Mouse (Mus musculus) thymus, adult 2 months (tissue): Measurements from ENCODE around the gene Rras. TPM values are rescaled to one million over a fixed set of nuclear protein-coding genes. Genes with fewer than 3 reads are reported as not detected.

ENCODE experiments used
- DNase-seq: peaks from one replicate; pipeline ENCODE4 v3.0.0; 2021
- H3K27ac ChIP-seq: fragments of 200-500 bp; 2 replicates; pipeline ENCODE4 v1.5.1; 2012; ENCODE audit warnings: low read length, control low read depth; ENCODE audit not compliant: control insufficient read depth, insufficient read depth
- H3K27me3 ChIP-seq: fragments of 200-500 bp; 2 replicates; pipeline ENCODE4 v1.6.1; 2012; ENCODE audit warnings: mild to moderate bottlenecking, low read length, moderate library complexity, mixed read lengths; ENCODE audit not compliant: control insufficient read depth, insufficient read depth
- H3K36me3 ChIP-seq: fragments of 200-500 bp; 2 replicates; pipeline ENCODE4 v1.6.1; 2012; ENCODE audit warnings: mild to moderate bottlenecking, low read length, moderate library complexity; ENCODE audit not compliant: control insufficient read depth, insufficient read depth
- H3K4me1 ChIP-seq: fragments of 200-500 bp; replicated peaks from 2 replicates; pipeline ENCODE4 v1.6.1; 2012; ENCODE audit warnings: low read length; ENCODE audit not compliant: control insufficient read depth, insufficient read depth
- H3K4me3 ChIP-seq: fragments of 200-500 bp; 2 replicates; pipeline ENCODE4 v1.5.1; 2012; ENCODE audit warnings: mild to moderate bottlenecking, low read length, control low read depth, moderate library complexity; ENCODE audit not compliant: control insufficient read depth, insufficient read depth
- CTCF ChIP-seq: fragments of 200-500 bp; IDR thresholded peaks from 2 replicates; pipeline ENCODE4 v1.5.1; 2012; ENCODE audit warnings: mild to moderate bottlenecking, control low read depth, low read length, moderate library complexity, borderline replicate concordance; ENCODE audit not compliant: control insufficient read depth, poor library complexity, insufficient read depth; ENCODE audit errors: extremely low read depth
- POLR2A ChIP-seq: fragments of 200-500 bp; IDR thresholded peaks from 2 replicates; pipeline ENCODE4 v1.6.1; 2012; ENCODE audit warnings: mild to moderate bottlenecking, low read length, control low read depth, moderate library complexity; ENCODE audit not compliant: control insufficient read depth, poor library complexity, insufficient read depth; ENCODE audit errors: extremely low read depth
- WGBS: fragments of 180-500 bp; shearing (Covaris S2); methylation state at CpG from one replicate; pipeline ENCODE4 v1.1.7; 2018; 5-methylcytosine and 5-hydroxymethylcytosine counted together
- polyA plus RNA-seq: library from polyadenylated mRNA; depleted of rRNA; stranded (reverse); fragments of >200 nt; gene quantifications from 2 replicates; pipeline ENCODE4 v1.2.3, GENCODE M21; 2012

Rras gene
- polyA plus RNA-seq, 1 experiment: 62.3 TPM

DNA sequence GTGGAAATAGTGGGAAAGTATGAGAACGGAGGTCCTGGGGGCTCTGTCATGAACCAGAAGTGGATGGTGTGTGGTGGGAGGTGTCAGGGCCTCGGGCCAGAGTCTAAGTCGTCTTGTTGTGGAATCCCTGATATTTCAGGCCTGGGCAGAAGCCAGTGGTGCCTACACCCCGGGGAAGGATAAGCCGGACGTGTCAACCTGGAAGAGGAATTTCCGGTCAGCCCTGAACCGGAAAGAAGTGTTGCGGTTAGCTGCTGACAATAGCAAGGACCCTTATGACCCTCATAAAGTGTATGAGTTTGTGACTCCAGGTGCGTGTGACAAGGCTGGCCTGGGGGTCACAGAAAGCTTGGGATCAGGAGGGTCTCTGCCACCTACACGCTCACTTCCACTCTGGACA lies 18.0 kb upstream of the Rras start:
- H3K4me1 ChIP-seq: peaks cover 20% of the 10 kb centered on the region
- TF ChIP-seq CTCF: no peak
- TF ChIP-seq POLR2A: no peak
- no peak for DNase-seq
- WGBS: 89% methylated on average over 11 of the region's 11 CpGs
- H3K27ac ChIP-seq: no peak overlapping the region
- H3K36me3 ChIP-seq: peaks cover 41% of the 10 kb centered on the region
- no peaks in the 10 kb centered on the region for H3K27me3 ChIP-seq
- H3K4me3 ChIP-seq: no peak overlapping the region

DNA sequence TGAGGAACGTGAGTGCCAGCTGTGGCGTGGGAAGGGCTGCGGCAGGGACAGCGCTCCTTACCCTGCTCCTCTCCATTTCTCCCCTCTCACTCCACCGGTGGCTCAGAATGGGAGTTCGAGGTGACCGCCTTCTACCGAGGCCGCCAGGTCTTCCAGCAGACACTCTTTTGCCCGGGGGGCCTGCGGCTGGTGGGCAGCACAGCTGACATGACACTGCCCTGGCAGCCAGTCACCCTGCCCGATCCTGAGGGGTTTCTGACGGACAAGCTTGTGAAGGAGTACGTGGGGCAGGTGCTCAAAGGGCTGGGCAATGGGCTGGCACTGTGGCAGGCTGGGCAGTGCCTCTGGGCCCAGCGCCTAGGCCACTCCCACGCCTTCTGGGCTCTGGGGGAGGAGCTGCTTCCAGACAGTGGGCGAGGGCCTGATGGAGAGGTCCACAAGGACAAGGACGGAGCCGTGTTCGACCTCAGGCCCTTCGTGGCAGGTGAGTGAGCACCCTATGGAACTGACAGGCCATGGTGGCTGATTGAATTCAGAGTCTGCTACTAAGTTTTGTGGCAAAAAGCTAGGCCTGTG lies 17.1 kb upstream of the Rras start:
- no peak for DNase-seq
- Histone ChIP-seq H3K36me3 (peaks cover 41% of the 10 kb centered on the region), H3K4me1 (peaks cover 20% of the 10 kb centered on the region), H3K27ac (no peak overlapping the region), H3K27me3 (no peaks in the 10 kb centered on the region), H3K4me3 (no peak overlapping the region)
- no peak for TF ChIP-seq POLR2A
- no peak; the same call in 1 of the 2 replicates for TF ChIP-seq CTCF
- WGBS: 94% methylated on average over 21 of the region's 21 CpGs

DNA sequence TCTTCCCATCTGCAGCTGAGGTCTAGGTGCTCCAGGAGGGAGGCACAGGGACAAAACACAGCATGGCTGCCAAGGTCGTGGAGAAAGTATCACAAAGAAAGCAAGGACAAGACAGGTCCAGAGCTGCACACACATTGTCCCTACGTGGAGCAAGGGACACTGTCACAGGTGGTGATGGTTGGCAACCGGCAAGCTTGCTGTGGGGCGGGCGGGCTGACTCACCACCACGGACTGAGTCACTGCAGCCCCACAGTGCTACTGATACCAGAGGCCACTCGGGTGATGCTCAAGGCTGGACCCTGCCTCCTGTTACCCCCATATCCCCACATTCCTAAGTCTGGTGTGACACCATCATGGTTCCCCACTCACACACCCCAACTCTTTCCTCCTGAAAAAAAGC lies 15.3 kb upstream of the Rras start:
- TF ChIP-seq CTCF (no peak), POLR2A (no peak)
- WGBS: 90% methylated on average over 7 of the region's 7 CpGs

DNA sequence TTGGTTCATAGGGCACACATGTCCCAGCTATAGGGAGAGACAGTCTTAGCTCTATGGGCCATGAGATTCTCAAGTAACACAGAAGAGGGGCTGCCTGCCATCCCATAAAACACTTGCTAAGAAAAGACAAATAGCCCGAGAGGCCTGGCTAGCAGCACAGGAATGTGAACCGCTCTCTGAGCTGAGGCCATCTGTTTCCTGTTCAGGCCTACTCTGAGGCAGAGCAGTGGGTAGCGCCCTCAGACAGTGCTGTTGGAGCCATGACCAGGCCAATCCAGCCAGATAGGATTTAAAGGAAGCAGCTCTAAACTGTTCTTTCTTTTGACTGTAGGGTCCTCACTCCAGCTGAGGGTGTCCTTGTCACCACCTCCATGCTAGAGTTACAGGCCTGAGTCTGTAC lies 13.2 kb upstream of the Rras start:
- Histone ChIP-seq H3K4me1 (peaks cover 2% of the 10 kb centered on the region; the same call in 1 of the 2 replicates), H3K4me3 (no peak overlapping the region), H3K27ac (no peak overlapping the region), H3K36me3 (peaks cover 63% of the 10 kb centered on the region), H3K27me3 (no peaks in the 10 kb centered on the region)
- DNase-seq: no peak
- TF ChIP-seq CTCF: no peak
- no peak for TF ChIP-seq POLR2A
- WGBS: 72% methylated on average over 3 of the region's 3 CpGs

More for the DNA sequence above, 15.3 kb upstream of the Rras start:
- Histone ChIP-seq H3K27me3 (no peaks in the 10 kb centered on the region), H3K4me1 (peaks cover 11% of the 10 kb centered on the region), H3K4me3 (no peak overlapping the region), H3K27ac (no peak overlapping the region), H3K36me3 (peaks cover 57% of the 10 kb centered on the region)
- no peak for DNase-seq

- Histone ChIP-seq H3K36me3 (peaks cover 63% of the 10 kb centered on the region), H3K4me3 (no peak overlapping the region), H3K4me1 (no peaks in the 10 kb centered on the region), H3K27ac (no peak overlapping the region), H3K27me3 (no peaks in the 10 kb centered on the region)
- DNase-seq: no peak
- TF ChIP-seq POLR2A (no peak), CTCF (no peak)
- WGBS: 89% methylated on average over 6 of the region's 6 CpGs
Measured at GRCm38 (mm10) chr7:45005321-45005992, 12.3 kb upstream of the Rras start.

- peaks cover 55% of the 10 kb centered on the region for H3K36me3 ChIP-seq
- TF ChIP-seq CTCF: no peak
- no peak for TF ChIP-seq POLR2A
- 97% methylated on average over 12 of the region's 12 CpGs for WGBS
- H3K4me3 ChIP-seq: no peak overlapping the region
- H3K27ac ChIP-seq: no peak overlapping the region
- H3K27me3 ChIP-seq: no peaks in the 10 kb centered on the region
- H3K4me1 ChIP-seq: no peaks in the 10 kb centered on the region
- DNase-seq: no peak
Measured at GRCm38 (mm10) chr7:45006503-45006902, 11.3 kb upstream of the Rras start.
